Mouse (Mus musculus) mature B cell (primary cell): ENCODE data around the gene Pex6.

ENCODE experiments used
- in situ Hi-C: fragments of 300-500 bp; cut with MboI; formaldehyde crosslinking; loops from 2 replicates; pipeline ENCODE4 v1.14.3; 2019

The Pex6 gene

GRCm38 (mm10) chr17:46710959-46711597, at the start of gene Pex6:
Gene Pex6 (plus strand): TSS chr17:46711463.
- in situ Hi-C loops, result no loop called here

GRCm38 (mm10) chr17:46661981-46662380, 49.3 kb upstream of the Pex6 start:
- in situ Hi-C loops, result no loop called here

GRCm38 (mm10) chr17:46662730-46663129, 48.5 kb upstream of the Pex6 start:
- in situ Hi-C loops, result no loop called here

- in situ Hi-C loops, result no loop called here
These were observed 43.6 kb upstream of the Pex6 start for GRCm38 (mm10) chr17:46667712-46668111.

GRCm38 (mm10) chr17:46669911-46670310, 41.4 kb upstream of the Pex6 start:
- in situ Hi-C loops, result no loop called here

- in situ Hi-C loops, result no loop called here
These were observed 37.3 kb upstream of the Pex6 start, which contains the start of gene Rrp36 for GRCm38 (mm10) chr17:46673850-46674529. Gene Rrp36 (minus strand): TSS chr17:46674352.

- in situ Hi-C loops, result no loop called here
These were observed 36.6 kb upstream of the Pex6 start for GRCm38 (mm10) chr17:46674530-46675283.

- in situ Hi-C loops, result no loop called here
These were observed 32.8 kb upstream of the Pex6 start, which contains the start of gene Mea1 for GRCm38 (mm10) chr17:46678416-46678815. Gene Mea1 (plus strand): TSS chr17:46678793.

- in situ Hi-C loops, result no loop called here
These were observed 32.4 kb upstream of the Pex6 start for GRCm38 (mm10) chr17:46678911-46679310.

GRCm38 (mm10) chr17:46679843-46680759, 31.2 kb upstream of the Pex6 start:
- in situ Hi-C loops, result no loop called here

GRCm38 (mm10) chr17:46680760-46681373, 30.4 kb upstream of the Pex6 start, which contains the start of gene Klhdc3:
Gene Klhdc3 (minus strand): TSS chr17:46680914.
- in situ Hi-C loops, result no loop called here

- in situ Hi-C loops, result no loop called here
These were observed 29.7 kb upstream of the Pex6 start for GRCm38 (mm10) chr17:46681466-46682118.

- in situ Hi-C loops, result no loop called here
These were observed 28.4 kb upstream of the Pex6 start for GRCm38 (mm10) chr17:46682654-46683389.

- in situ Hi-C loops, result no loop called here
These were observed 25.4 kb upstream of the Pex6 start for GRCm38 (mm10) chr17:46685913-46686312.

- in situ Hi-C loops, result no loop called here
These were observed 20.6 kb upstream of the Pex6 start for GRCm38 (mm10) chr17:46690665-46691064.

- in situ Hi-C loops, result no loop called here
These were observed 19.9 kb upstream of the Pex6 start for GRCm38 (mm10) chr17:46691390-46691789.

- in situ Hi-C loops, result no loop called here
These were observed 16.7 kb upstream of the Pex6 start for GRCm38 (mm10) chr17:46694517-46695063.

- in situ Hi-C loops, result no loop called here
These were observed 12.7 kb upstream of the Pex6 start for GRCm38 (mm10) chr17:46698515-46698914.

GRCm38 (mm10) chr17:46699245-46699644, 12.0 kb upstream of the Pex6 start:
- in situ Hi-C loops, result no loop called here

GRCm38 (mm10) chr17:46699912-46700311, 11.4 kb upstream of the Pex6 start:
- in situ Hi-C loops, result no loop called here
